Mouse (Mus musculus) liver (tissue): ENCODE results near the gene Nup62.
A peak's percentile ranks its signal among the peaks of the same experiment; 100 is the strongest.

Source experiments
- DNase-seq: peaks from one replicate; pipeline ENCODE4 v3.0.0-alpha.2; 2020; ENCODE audit warnings: mixed read lengths

Nup62 gene

DNA sequence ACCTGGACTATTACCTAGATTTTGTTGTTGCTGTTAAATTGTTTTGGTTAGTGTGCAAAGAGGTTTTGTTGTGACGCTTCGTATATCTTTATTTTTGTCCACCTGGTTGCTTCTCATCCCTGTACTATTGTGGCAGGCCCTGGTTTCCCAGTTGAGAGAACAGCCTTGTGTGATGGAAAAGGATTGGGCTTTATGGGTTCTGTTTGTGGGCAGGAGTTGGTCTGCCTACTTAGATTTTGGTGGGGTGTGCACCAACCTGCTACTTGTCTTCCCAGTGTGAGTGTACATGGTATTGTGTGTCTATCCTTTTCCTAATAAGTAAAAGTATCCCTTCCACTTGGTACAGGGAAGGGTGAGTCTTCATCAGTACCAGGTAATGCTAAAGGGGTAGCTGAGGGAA, 3.5 kb downstream of the Nup62 start:
- peak; percentile 1 for DNase-seq

DNA sequence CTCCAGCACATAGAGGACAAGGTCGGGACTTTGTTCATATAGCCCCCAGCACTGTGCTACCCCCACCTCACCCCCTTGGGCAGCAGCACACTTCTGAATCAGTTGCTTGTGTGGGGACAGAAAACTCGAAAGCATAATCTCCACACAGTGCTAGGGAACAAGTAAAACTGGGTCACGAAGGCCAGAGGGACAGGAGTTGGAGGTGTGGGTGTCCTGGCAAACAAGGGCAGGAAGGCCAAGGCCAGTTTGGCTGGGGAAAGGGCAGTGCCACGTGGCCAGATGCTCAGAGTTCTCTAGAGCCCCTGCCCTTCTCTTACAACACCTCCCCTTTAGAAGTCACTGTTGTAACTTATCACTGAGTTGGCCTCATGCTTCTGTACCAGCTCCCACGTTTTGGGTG, 4.0 kb downstream of the Nup62 start:
- DNase-seq, result peak; percentile 32

DNA sequence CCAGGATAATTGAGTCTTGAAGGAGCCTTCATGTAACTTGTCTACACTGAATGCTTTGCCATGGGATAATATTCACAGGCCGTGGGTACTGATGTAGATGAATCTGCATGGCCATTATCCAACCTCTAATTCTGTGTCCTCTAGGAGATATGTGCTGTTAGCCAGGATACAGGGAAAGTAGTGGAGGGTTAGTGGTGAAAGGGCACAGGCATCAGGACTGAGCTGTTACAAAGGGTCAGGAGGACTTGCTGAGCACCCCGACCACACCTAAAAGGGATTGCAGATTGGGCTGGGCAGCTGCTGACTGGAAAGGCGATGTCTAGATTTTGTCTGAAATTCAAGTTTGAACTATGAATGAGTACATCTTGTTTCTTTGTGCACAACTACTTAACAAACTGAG, 4.6 kb downstream of the Nup62 start:
- DNase-seq, result peak; percentile 2

- peak; percentile 16 for DNase-seq
These were observed 6.0 kb downstream of the Nup62 start for GRCm38 (mm10) chr7:44821666-44822448.

- no peak for DNase-seq
These were observed 7.5 kb downstream of the Nup62 start for GRCm38 (mm10) chr7:44823409-44823808.

DNA sequence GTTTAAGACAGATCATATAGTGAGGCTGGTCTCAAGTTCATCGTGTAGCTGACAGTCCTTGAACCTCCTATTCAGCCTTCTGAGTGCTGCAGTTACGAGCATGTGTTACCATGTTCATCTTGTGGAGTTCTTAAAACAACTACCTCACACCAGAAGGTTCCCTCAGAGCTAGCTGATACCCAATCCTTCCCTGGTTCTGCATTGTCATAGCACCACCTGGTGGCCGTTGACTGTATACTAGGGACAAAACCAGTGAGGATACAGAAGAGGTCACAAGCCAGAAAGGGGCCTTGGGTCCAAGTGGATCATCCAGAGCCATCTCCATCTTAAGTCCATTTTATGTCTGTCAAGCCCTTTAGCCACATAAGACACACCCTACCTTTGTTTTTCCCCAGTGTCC, 9.0 kb downstream of the Nup62 start:
- peak; percentile 82 for DNase-seq

GRCm38 (mm10) chr7:44826771-44827170, 10.9 kb downstream of the Nup62 start:
- no peak for DNase-seq

- DNase-seq, result no peak
These were observed 12.8 kb downstream of the Nup62 start for GRCm38 (mm10) chr7:44828706-44829105.

DNA sequence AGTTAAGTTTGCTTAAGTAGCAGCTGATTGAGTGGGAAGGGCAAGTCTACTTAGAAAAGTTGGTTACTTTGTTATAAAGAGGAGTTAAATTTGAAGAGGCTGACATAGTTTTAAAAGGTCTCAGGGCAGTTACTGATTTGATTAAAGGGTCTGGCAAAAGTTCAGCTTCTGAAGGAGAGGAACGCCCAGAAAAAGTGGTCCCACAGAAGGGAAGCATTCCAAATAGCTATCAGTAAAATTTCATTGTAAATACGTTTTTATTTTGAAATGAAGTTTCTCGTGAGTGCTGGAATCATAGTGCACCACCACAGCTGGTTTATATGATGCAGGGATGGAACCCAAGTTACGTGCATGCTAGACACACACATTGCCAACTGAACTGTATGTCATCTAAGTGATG, 16.9 kb downstream of the Nup62 start:
- no peak for DNase-seq

- DNase-seq, result no peak
These were observed 19.6 kb downstream of the Nup62 start for GRCm38 (mm10) chr7:44835373-44836015.

GRCm38 (mm10) chr7:44836016-44836404, 20.1 kb downstream of the Nup62 start:
- DNase-seq, result no peak

GRCm38 (mm10) chr7:44836423-44837053, 20.6 kb downstream of the Nup62 start:
- DNase-seq, result no peak

GRCm38 (mm10) chr7:44838073-44838472, 22.2 kb downstream of the Nup62 start:
- DNase-seq, result no peak

DNA sequence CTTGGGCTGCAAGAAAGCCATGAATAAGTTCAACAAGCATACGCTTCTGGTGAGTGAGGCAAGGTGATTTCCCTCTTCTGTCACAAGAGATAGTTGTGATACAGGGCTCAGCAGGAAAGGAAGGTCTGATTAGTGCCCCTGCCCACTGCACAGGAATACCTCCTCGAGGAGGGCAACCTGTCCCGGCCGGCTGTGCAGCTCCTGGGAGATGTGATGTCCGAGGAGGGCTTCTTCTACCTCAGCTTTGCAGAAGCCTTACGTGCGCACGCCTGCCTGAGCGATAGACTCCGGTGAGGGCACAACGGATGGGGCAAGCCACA, 23.2 kb downstream of the Nup62 start:
- no peak for DNase-seq

- DNase-seq, result peak; percentile 36
These were observed 23.8 kb downstream of the Nup62 start for GRCm38 (mm10) chr7:44839491-44840191.

DNA sequence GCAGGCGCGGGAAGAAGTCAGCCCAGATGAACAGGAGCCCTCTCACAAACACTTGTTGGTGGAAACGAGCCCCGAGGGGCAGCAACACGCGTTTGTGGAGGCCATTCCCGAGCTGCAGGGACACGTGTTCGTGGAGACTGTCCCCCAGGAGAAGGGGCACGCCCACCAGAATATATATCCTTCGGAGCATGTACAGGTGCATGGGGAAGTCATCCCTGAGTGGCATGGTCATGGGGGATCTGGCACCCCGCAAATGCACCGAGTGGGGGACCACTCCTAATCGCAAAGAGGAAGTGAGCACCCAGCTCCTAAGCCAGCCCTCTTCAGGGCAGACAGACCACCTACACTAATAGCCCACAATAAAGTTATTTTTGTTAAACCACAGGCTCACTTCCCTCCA, 24.5 kb downstream of the Nup62 start:
- DNase-seq, result no peak

DNA sequence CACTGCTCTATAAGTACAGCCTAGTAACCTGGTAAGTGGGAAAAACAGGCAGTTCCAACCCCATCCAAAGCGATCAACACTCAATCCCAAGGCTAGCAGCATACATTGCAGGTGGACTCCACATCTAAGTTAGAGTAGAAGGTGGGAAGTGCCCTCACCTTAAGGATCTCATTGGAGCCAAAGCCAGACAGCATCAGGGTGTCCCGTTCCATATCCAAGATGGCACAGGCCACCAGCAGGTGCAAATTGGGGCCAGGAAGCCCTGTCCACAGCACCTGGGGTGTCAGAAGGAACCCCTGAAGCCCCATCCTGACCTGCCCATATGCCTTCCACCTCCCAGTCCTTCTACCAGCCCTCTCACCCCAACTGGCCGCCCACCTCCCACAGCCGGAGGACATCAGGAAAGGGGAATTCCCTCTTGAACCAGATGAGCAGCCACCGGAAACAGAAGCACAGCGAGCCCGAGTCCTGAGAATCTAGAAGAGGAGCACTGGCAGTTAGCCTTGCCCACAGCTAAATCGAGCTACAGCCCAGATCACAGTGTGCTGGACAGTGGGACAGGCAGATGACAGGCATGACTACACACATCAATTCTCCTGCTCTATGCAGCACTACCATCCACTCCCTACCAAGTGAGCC, 26.1 kb downstream of the Nup62 start:
- no peak for DNase-seq

DNA sequence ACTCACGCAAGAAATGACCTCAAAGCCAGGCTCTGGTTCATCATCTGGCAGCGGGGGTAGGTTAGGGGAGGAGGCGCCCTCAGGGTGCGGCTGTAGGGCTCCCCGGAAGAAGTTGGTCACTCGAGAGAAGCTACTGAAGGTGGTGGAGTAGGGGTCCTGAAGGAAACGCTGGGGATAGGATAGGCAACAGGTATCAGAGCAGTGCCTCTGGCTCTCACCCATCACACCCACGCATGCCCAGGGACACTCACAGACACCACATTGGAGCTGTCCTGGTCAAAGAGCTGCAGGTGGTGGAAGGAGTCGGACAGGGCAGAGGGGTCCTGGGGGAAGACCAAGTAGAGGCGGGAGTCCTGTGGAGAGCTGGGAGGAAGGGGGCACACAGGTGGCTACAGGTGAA, 29.1 kb downstream of the Nup62 start:
- DNase-seq, result no peak

DNA sequence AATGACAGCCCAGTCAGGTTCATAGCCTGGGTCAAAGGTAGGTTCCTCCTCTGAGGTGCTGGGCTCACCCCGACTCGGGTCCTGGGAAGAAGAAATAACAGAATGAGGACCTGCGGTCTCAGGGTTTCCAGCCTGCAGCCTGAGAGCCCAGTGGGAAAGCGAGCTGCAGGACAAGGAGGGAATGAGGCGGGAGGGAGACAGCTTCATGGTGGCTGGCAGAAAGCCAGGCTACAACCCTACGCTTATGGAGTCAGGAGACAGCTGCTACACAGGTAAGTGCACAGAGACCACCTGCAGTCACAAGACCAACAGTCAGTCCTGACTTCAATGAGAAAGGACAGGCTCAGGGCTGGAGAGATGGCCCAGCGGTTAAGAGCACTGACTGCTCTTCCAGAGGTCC, 30.9 kb downstream of the Nup62 start:
- no peak for DNase-seq

- DNase-seq, result no peak
These were observed 31.9 kb downstream of the Nup62 start for GRCm38 (mm10) chr7:44847772-44848171.

GRCm38 (mm10) chr7:44848561-44849415, 32.9 kb downstream of the Nup62 start, which contains the start of the genes Akt1s1 and Tbc1d17:
Akt1s1 (plus strand) TSS chr7:44848991.
Tbc1d17 (minus strand) TSS chr7:44849079.
- DNase-seq, result peak; percentile 97
